Mouse (Mus musculus) spleen, postnatal 36 days (tissue): ENCODE data around the gene Rnf212b.
A peak's percentile ranks its signal among the peaks of the same experiment; 100 is the strongest.
"Not testable (repeated sequence)": the region's sequence is repeated elsewhere in the genome, so short reads cannot be mapped to it uniquely, and the experiment has no call there.

Source experiments
- DNase-seq, 2 experiments: peaks; one replicate each; pipeline ENCODE4 v3.0.0; 2022; ENCODE audit warnings: low spot score in 2 of 2, mixed read lengths in 1 of 2

Rnf212b gene

DNA sequence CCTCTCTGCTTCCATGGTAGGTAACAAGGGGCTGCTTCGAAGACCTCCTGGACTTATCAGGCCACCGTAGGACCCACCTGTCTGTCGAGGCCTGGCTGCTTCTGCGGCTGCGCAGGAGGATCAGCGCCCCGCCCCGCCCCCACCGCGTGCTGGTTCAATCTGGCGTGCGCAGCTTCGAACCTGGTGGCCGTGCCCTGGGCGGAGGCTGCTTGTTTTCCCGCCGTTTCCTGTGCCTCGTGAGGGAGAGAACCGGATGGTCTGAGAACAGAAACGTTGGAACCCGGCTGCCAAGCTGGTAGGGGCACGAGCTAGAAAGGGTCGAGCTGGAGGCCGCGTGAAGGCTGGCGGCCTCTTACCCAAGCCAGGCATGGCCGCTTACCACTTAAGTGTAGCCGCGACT lies at the start of gene Rnf212b:
TSS of gene Rnf212b (plus strand) at position 151 of the 400 bp plus-strand sequence.
- DNase-seq: no peak

DNA sequence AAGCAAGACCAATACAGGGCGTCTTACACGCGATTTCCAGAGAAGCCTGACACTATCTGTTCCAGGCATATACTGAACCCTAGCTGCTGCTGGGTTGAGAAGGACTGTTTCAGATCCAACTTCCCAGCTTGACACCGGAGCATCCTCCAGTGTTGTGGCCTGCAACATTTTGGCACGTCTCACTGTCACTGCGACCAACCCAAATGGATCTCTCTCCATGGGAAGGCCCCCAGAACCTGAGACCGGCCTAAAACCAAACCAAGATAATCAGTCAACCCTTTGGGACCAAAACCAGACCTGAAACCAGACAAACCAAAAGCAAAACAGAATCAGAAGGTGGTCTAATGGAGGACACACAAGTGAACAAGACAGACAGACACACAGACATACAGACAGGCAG lies 47.0 kb upstream of the Rnf212b start:
- DNase-seq: not testable (repeated sequence)

- no peak for DNase-seq
Observed at GRCm38 (mm10) chr14:54768314-54769067, 45.5 kb upstream of the Rnf212b start.

GRCm38 (mm10) chr14:54769068-54769425 lies 44.9 kb upstream of the Rnf212b start:
- DNase-seq: no peak

DNA sequence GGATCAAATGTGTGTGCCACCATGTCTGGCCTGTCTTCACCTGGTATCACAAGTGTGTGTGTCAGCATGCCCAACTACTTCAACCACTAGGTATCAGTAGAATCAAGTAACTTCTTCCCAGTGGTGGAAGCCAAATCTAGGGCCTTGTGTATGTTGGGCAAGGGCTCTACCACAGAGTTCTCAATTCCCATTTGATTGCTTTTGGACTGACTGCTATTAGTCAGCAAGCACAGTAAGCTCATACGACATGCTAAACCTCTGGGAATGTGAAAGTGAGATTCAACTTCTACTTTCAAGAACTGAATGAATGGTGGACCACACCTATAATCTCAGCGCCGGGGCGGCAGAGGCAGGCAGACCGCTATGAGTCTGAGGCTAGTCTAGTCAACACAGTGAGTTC lies 43.6 kb upstream of the Rnf212b start:
- DNase-seq: no peak

DNA sequence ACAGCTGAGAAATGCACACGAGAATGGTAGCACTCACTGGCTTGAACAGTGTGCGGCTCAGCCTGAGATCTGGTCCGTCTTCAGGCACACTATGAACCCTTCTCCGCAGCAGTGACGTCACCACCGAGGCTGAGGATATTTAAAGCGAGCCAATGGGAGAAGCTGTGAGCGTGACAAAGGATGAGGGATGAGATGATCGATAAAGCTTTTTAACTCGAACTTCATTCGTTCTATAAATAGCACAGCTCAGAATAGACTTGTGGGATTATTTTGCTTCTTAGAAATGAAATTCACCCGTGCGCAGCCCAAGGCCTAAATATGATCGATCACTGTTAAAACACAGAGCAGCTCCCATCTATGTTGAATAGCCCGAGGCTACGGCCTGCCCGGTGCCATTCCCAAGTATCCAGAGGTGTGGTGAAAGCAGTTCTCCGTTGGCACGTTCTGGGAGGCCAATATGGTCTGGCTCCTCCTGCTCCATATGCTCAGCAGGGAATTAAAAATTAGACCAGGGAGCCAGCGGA lies 41.5 kb upstream of the Rnf212b start:
- DNase-seq: no peak

- no peak for DNase-seq
Observed at GRCm38 (mm10) chr14:54775534-54776041, 38.4 kb upstream of the Rnf212b start.

GRCm38 (mm10) chr14:54776768-54777167 lies 37.2 kb upstream of the Rnf212b start:
- DNase-seq: no peak

DNA sequence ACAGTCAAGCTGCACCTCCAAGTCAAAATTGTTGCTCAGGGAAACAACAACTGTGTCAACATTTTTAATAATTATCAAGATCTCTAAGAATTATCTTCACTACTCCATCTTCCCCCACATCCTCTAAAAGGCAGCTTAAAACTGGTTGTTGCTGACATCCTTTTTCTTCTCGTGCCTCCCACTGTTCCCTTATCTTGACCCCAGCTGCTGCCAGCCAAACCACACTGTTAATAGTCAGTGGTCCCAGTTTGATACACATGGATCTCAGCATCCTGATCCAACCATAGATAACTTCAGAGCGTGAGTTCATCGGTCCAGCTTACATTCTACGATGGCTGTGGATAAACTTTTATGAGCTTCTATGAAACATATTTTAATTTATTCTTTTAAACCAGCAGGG lies 36.0 kb upstream of the Rnf212b start:
- DNase-seq: no peak

- DNase-seq: no peak
Observed at GRCm38 (mm10) chr14:54780084-54780483, 33.9 kb upstream of the Rnf212b start.

DNA sequence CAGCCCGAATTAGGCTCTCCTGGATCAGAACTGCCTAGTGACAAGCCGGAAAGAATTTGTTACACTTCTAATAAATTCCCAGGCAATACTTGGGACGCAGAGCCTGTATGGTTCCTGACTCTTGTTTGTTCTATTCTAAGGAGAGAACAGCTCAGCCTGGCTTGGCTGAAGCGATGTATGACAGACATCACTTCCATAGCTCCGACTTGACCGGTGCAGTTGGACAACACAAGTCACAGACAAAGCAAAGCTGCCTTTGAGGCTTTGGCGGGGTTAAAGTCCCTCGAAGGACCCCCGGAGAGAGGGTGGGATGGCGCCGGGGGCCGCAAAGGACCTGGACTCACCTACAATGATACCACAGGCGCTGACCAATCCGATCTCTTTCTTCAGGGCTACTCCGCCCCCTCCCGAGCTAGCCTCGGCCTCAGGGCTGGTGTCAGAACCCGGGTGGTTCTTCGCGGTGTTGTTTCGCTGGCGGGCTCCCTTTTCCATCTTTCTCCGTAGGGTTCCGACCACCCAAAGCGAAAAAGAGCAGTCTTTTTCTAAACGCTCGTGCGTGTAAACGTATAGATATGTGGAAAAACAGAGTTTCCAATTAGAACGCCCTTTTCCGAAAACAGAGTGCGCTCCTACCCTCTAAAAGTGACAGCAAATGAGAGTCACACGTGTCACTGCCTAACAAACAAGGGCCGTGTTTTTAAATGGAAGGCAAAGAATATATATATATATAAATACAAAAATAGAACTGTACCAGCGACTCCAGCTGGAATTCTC lies 32.9 kb upstream of the Rnf212b start:
- DNase-seq: peak in 1 of 2 experiments; percentile 8

DNA sequence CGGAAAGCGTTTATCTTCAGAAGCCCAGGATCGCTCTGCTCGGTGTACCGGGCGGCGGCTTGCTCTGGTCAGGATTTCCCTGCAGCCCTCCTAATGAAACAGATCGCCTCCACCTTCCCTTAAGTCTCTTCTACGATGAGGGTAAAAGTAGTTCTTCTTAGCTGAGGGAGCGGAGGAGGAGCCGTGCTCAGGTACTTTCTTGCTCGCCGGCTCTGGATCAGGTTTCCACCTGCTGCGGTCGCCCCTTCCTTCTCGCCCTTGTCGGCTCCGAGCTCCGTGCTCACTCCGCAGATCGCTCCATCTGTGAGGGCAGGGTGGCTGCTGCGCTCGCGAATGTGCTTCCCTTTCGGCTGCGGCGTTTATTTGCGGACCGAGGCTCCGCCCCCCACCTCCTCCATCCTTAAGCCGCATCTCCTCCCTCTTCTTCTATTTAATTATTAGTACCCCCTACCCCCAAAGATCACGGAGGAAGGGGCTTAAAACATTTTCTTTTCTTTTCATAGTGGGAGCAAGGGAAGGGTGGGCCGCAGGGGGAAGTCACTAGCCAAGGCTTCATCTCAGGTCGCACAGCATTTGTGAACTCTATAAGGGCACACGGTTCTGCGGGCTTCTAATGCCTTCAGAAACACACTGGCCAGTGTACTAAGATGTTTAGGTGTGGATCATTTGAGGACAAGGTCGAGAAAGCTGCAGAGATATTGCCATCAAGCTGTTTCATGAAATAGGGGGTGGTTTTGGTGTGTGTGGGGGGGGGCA lies 32.2 kb upstream of the Rnf212b start, which contains the start of gene Slc7a8:
TSS of gene Slc7a8 (minus strand) at position 337 of the 756 bp plus-strand sequence.
- DNase-seq: peak; percentile 23 to 26

- DNase-seq: no peak
Observed at GRCm38 (mm10) chr14:54782971-54783370, 31.0 kb upstream of the Rnf212b start.

GRCm38 (mm10) chr14:54785898-54786297 lies 28.0 kb upstream of the Rnf212b start:
- peak; percentile 34 to 61 for DNase-seq

GRCm38 (mm10) chr14:54786489-54786888 lies 27.5 kb upstream of the Rnf212b start:
- DNase-seq: no peak

DNA sequence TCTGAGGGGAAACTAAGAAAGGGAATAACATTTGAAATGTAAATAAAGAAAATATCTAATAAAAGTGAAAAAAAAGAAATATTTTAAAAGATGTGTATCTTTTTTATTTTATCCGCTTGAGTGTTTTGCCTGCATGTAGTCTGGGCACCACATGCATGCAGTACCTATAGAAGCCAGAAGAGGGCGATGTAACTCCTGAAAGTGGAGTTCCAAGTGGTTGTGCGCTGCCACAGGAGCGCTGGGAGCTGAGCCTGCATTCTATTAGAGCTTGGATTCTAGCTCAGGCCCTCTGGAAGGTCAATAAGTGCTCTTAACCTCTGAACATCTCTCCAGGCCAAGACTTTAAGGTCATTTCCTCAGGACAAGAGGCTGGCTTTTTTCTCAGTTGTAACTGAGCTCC lies 26.7 kb upstream of the Rnf212b start:
- DNase-seq: no peak

- DNase-seq: no peak
Observed at GRCm38 (mm10) chr14:54788231-54788630, 25.7 kb upstream of the Rnf212b start.

- no peak for DNase-seq
Observed at GRCm38 (mm10) chr14:54792166-54792565, 21.8 kb upstream of the Rnf212b start.

- DNase-seq: no peak
Observed at GRCm38 (mm10) chr14:54793351-54793750, 20.6 kb upstream of the Rnf212b start.

DNA sequence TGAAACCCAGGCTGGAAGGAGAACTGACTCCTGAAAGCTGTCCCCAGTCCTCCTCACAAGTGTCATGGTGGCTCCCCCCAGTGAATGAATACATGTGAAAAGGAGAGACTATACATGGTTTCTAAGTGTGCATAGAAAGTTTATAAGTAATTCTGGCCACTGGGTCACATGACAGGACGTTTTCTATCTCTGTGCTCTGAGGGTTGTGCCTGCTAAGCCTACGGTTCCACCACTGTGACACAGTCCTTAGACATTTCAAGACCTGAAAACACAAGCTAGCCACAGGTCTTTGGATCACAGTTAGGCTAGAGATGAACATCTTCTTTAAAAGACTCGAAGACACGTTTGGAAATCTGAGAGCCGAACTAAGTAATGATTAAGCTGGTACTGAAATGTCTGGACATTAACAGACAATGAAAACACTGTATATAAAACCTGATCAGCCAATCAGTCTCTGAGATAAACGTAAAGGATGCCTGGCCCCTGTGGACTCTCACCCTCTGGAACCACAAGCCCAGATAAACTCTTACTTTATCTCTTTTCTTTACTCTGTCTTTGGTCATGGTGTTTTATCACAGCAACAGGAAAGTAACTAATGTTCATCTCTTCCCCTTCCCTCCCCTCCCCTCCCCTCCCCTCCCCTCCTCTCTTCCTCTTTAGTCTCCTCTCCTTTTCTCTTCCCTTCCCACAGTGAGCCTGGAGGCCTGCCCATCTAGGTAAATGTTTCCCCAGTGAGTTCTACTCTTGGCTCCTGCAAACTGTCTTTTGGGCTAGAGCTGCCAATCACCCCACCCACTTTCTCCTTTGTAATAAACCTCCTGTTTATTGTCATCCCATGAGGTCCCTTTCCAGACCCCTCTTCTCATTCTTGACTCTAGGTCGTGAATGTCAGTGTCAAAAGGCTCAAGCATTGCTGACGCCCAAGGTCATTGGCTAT lies 19.8 kb upstream of the Rnf212b start:
- DNase-seq: no peak

GRCm38 (mm10) chr14:54795901-54796300 lies 18.0 kb upstream of the Rnf212b start:
- DNase-seq: no peak
